Mouse (Mus musculus): Measurements from ENCODE around the gene Sergef. TPM values are rescaled to one million over a fixed set of nuclear protein-coding genes. Genes with fewer than 3 reads are reported as not detected.

Sergef gene
- polyA plus RNA-seq, 1 experiment, result 7.4 TPM

DNA sequence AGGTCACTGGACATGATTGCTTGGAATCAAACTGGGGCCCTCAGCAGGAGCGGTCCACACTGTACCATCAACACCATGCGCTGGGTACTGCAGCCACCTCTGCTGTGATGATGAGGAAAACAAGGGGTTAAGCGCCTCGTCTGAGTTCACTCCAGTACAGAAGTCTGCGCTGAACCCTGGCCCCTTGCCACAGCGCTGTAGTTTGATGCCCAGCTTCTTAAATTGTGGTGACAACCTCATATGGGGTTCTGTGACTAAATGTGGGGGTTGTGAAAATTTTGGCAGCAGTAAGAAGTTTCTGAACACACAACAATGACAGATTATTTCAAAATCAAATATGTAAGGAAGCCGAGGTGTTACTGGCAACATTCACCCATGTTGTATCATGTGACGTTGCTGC is 126.0 kb downstream of the Sergef start:
- Histone ChIP-seq H3K4me1 (ENCODE audit: control insufficient read depth, insufficient read depth, low read length) (no peaks in the 10 kb centered on the region), H3K27ac (ENCODE audit: insufficient read depth, low read depth, low read length) (no peak overlapping the region), H3K4me3 (ENCODE audit: insufficient read depth, low read length) (no peak overlapping the region)
- TF ChIP-seq POLR2A (IDR thresholded peaks at IDR 0.05; ENCODE audit: borderline replicate concordance, low read depth, low read length) (no peak), CTCF (IDR thresholded peaks at IDR 0.05; ENCODE audit: low read depth, low read length) (no peak)

DNA sequence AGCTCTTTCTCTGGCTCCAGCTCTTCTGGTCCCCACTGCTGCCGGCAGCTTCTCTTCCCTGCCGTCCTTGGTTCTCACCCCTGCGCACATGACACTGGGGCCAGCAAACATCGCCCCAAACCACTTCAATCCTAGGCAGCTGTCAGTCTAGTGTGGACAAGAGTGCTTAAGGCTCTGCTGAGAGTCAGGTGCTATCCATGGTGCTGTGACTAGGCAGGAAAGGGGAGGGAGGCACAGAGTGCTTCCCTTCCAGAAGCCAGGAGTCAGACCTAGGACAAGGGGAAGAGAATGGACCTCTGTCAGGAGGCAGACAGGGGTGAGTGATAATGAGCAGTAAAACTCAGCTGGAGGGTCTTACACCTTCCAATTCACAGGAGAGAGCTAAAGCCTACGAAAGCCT is 126.8 kb downstream of the Sergef start:
- TF ChIP-seq POLR2A (IDR thresholded peaks at IDR 0.05; ENCODE audit: borderline replicate concordance, low read depth, low read length) (no peak), CTCF (IDR thresholded peaks at IDR 0.05; ENCODE audit: low read depth, low read length) (no peak)
- H3K4me3 ChIP-seq (ENCODE audit: insufficient read depth, low read length), result no peak overlapping the region

DNA sequence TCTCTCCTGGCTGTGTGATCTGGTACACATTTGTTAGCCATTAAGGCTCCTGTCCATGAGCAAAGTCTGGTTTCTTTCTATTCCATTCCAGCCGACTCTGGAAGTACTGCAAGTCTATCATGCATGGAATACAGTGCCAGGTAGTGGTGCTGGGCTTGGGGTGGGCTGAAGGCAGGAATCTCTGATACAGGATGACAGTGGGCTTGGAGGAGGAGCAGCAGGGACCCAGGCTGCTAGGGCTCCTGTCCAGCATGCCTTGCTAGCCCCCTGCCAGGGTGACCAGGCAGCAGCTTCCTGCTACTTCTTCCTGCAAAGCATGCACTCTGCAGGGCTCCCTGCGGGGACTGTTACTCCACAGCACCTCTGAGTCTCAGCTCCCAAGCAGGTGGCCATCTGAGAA is 128.8 kb downstream of the Sergef start:
- H3K27ac ChIP-seq (ENCODE audit: insufficient read depth, low read depth, low read length), result no peak overlapping the region
- no peak overlapping the region for H3K4me3 ChIP-seq (ENCODE audit: insufficient read depth, low read length)
- TF ChIP-seq CTCF (IDR thresholded peaks at IDR 0.05; ENCODE audit: low read depth, low read length) (no peak), POLR2A (IDR thresholded peaks at IDR 0.05; ENCODE audit: borderline replicate concordance, low read depth, low read length) (no peak)
- H3K4me1 ChIP-seq (ENCODE audit: control insufficient read depth, insufficient read depth, low read length), result no peaks in the 10 kb centered on the region

More for the DNA sequence above, 126.8 kb downstream of the Sergef start:
- H3K4me1 ChIP-seq (ENCODE audit: control insufficient read depth, insufficient read depth, low read length), result no peaks in the 10 kb centered on the region
- no peak overlapping the region for H3K27ac ChIP-seq (ENCODE audit: insufficient read depth, low read depth, low read length)

- TF ChIP-seq CTCF (IDR thresholded peaks at IDR 0.05; ENCODE audit: low read depth, low read length) (no peak), POLR2A (IDR thresholded peaks at IDR 0.05; ENCODE audit: borderline replicate concordance, low read depth, low read length) (no peak)
These were observed 130.0 kb downstream of the Sergef start for GRCm38 (mm10) chr7:46509391-46510310.

GRCm38 (mm10) chr7:46508590-46509318 is 130.9 kb downstream of the Sergef start:
- TF ChIP-seq POLR2A (IDR thresholded peaks at IDR 0.05; ENCODE audit: borderline replicate concordance, low read depth, low read length), result no peak
- TF ChIP-seq CTCF (IDR thresholded peaks at IDR 0.05; ENCODE audit: low read depth, low read length), result no peak
- Histone ChIP-seq H3K4me3 (ENCODE audit: insufficient read depth, low read length) (no peak overlapping the region), H3K4me1 (ENCODE audit: control insufficient read depth, insufficient read depth, low read length) (no peaks in the 10 kb centered on the region), H3K27ac (ENCODE audit: insufficient read depth, low read depth, low read length) (no peak overlapping the region)

More at GRCm38 (mm10) chr7:46509391-46510310, 130.0 kb downstream of the Sergef start:
- H3K4me1 ChIP-seq (ENCODE audit: control insufficient read depth, insufficient read depth, low read length), result no peaks in the 10 kb centered on the region
- H3K4me3 ChIP-seq (ENCODE audit: insufficient read depth, low read length), result no peak overlapping the region
- H3K27ac ChIP-seq (ENCODE audit: insufficient read depth, low read depth, low read length), result no peak overlapping the region

- Histone ChIP-seq H3K4me3 (ENCODE audit: insufficient read depth, low read length) (no peak overlapping the region), H3K27ac (ENCODE audit: insufficient read depth, low read depth, low read length) (no peak overlapping the region), H3K4me1 (ENCODE audit: control insufficient read depth, insufficient read depth, low read length) (no peaks in the 10 kb centered on the region)
- TF ChIP-seq CTCF (IDR thresholded peaks at IDR 0.05; ENCODE audit: low read depth, low read length), result no peak
- TF ChIP-seq POLR2A (IDR thresholded peaks at IDR 0.05; ENCODE audit: borderline replicate concordance, low read depth, low read length), result no peak
These were observed 135.4 kb downstream of the Sergef start for GRCm38 (mm10) chr7:46504157-46504556.

GRCm38 (mm10) chr7:46502650-46503049 is 137.0 kb downstream of the Sergef start:
- H3K4me1 ChIP-seq (ENCODE audit: control insufficient read depth, insufficient read depth, low read length), result no peaks in the 10 kb centered on the region
- H3K4me3 ChIP-seq (ENCODE audit: insufficient read depth, low read length), result no peak overlapping the region
- TF ChIP-seq CTCF (IDR thresholded peaks at IDR 0.05; ENCODE audit: low read depth, low read length), result no peak
- TF ChIP-seq POLR2A (IDR thresholded peaks at IDR 0.05; ENCODE audit: borderline replicate concordance, low read depth, low read length), result no peak
- no peak overlapping the region for H3K27ac ChIP-seq (ENCODE audit: insufficient read depth, low read depth, low read length)

DNA sequence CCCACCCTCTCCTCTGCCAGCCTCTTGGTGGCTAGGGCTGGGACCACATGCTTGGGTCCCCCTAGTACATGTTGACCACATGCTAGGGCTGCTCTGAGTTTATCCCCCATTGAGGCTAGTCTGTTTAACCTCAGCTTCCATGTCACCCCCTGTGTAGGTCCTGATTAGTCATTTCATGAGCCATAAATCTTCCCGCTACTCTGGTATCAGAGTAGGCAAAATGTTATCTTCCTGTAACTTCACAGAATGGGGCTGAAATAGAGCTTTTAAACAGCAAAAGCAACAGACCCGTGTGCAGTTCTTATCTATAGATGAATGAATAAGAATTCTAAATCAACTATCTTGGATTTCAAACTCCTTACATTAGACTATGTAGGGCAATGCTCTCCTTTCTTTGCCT is 138.1 kb downstream of the Sergef start:
- TF ChIP-seq CTCF (IDR thresholded peaks at IDR 0.05; ENCODE audit: low read depth, low read length), result no peak
- TF ChIP-seq POLR2A (IDR thresholded peaks at IDR 0.05; ENCODE audit: borderline replicate concordance, low read depth, low read length), result no peak

GRCm38 (mm10) chr7:46499561-46499960 is 140.0 kb downstream of the Sergef start:
- Histone ChIP-seq H3K4me3 (ENCODE audit: insufficient read depth, low read length) (no peak overlapping the region), H3K4me1 (ENCODE audit: control insufficient read depth, insufficient read depth, low read length) (no peaks in the 10 kb centered on the region), H3K27ac (ENCODE audit: insufficient read depth, low read depth, low read length) (no peak overlapping the region)
- TF ChIP-seq CTCF (IDR thresholded peaks at IDR 0.05; ENCODE audit: low read depth, low read length) (no peak), POLR2A (IDR thresholded peaks at IDR 0.05; ENCODE audit: borderline replicate concordance, low read depth, low read length) (no peak)

More for the DNA sequence above, 138.1 kb downstream of the Sergef start:
- no peaks in the 10 kb centered on the region for H3K4me1 ChIP-seq (ENCODE audit: control insufficient read depth, insufficient read depth, low read length)
- no peak overlapping the region for H3K4me3 ChIP-seq (ENCODE audit: insufficient read depth, low read length)
- no peak overlapping the region for H3K27ac ChIP-seq (ENCODE audit: insufficient read depth, low read depth, low read length)
